Mouse (Mus musculus) limb, embryonic 11.5 days (tissue): ENCODE data around the gene Ccr4. TPM values are rescaled to one million over a fixed set of nuclear protein-coding genes. Genes with fewer than 3 reads are reported as not detected.

ENCODE experiments used
- ATAC-seq: fragments of 200-750 bp; cut with Nextera tagmentation; 2 replicates; pipeline ENCODE4 v1.8.0; 2017; ENCODE audit warnings: low read depth; ENCODE audit not compliant: insufficient number of reproducible peaks, low FRiP score, low TSS enrichment
- DNase-seq: peaks from one replicate; pipeline ENCODE4 v3.0.0-alpha.2; 2015; ENCODE audit warnings: low spot score
- H3K27ac ChIP-seq: fragments of 300-500 bp; sonication (generic); replicated peaks from 2 replicates; pipeline ENCODE4 v1.5.1; 2014; ENCODE audit warnings: low read depth, mild to moderate bottlenecking, low read length
- H3K27me3 ChIP-seq: fragments of 300-500 bp; sonication (generic); 2 replicates; pipeline ENCODE4 v1.6.1; 2014; ENCODE audit warnings: mild to moderate bottlenecking, low read length, mixed read lengths; ENCODE audit not compliant: control insufficient read depth, insufficient read depth
- H3K36me3 ChIP-seq: fragments of 300-500 bp; sonication (generic); 2 replicates; pipeline ENCODE4 v1.6.1; 2014; ENCODE audit warnings: mild to moderate bottlenecking, low read length, moderate library complexity, mixed read lengths; ENCODE audit not compliant: control insufficient read depth, insufficient read depth
- H3K4me1 ChIP-seq: fragments of 300-500 bp; sonication (generic); 2 replicates; pipeline ENCODE4 v1.6.1; 2014; ENCODE audit warnings: low read length, mixed read lengths; ENCODE audit not compliant: control insufficient read depth, insufficient read depth
- H3K4me2 ChIP-seq: fragments of 300-500 bp; sonication (generic); 2 replicates; pipeline ENCODE4 v1.6.1; 2014; ENCODE audit warnings: low read depth, mild to moderate bottlenecking, moderate library complexity; ENCODE audit not compliant: severe bottlenecking
- H3K4me3 ChIP-seq: fragments of 300-500 bp; sonication (generic); 2 replicates; pipeline ENCODE4 v1.5.1; 2014; ENCODE audit warnings: low read depth, low read length
- H3K9ac ChIP-seq: fragments of 300-500 bp; sonication (generic); 2 replicates; pipeline ENCODE4 v1.6.1; 2014; ENCODE audit warnings: mild to moderate bottlenecking, low read length
- H3K9me3 ChIP-seq: fragments of 300-500 bp; sonication (generic); 2 replicates; pipeline ENCODE4 v1.6.1; 2016; ENCODE audit warnings: low read length; ENCODE audit not compliant: control insufficient read depth
- WGBS: fragments of 180-500 bp; shearing (Covaris S2); extraction: QIAGEN DNeasy Blood & Tissue Kit; methylation state at CpG from one replicate; pipeline ENCODE4 v1.1.7; 2014; 5-methylcytosine and 5-hydroxymethylcytosine counted together
- polyA plus RNA-seq: library from polyadenylated mRNA; unstranded; fragments of >200 nt; fragmentation: Nextera tagmentation; extraction: Ambion mirVana; gene quantifications from 2 replicates; pipeline ENCODE4 v1.2.1, GENCODE M21; 2014

Ccr4 gene
- polyA plus RNA-seq: 0.07 and 0.08 TPM in 2 replicates

GRCm38 (mm10) chr9:114504816-114505215, at the start of gene Ccr4:
TSS of gene Ccr4 (minus strand) at chr9:114504916.
- H3K36me3 ChIP-seq: no peaks in the 10 kb centered on the region; the same call in 1 of the 2 replicates
- H3K27me3 ChIP-seq: no peaks in the 10 kb centered on the region
- 90% methylated on average over 9 of the region's 9 CpGs for WGBS
- H3K4me2 ChIP-seq: no peak within 1 kb of the TSS
- H3K9me3 ChIP-seq: no peaks in the 10 kb centered on the region
- ATAC-seq (no peak), DNase-seq (no peak)
- no peak within 1 kb of the TSS for H3K9ac ChIP-seq
- H3K27ac ChIP-seq: no peak within 1 kb of the TSS
- no peak within 1 kb of the TSS for H3K4me3 ChIP-seq
- no peaks in the 10 kb centered on the region for H3K4me1 ChIP-seq

GRCm38 (mm10) chr9:114553828-114554227, 49.1 kb upstream of the Ccr4 start:
- Histone ChIP-seq H3K9me3 (no peaks in the 10 kb centered on the region), H3K36me3 (no peaks in the 10 kb centered on the region), H3K9ac (no peak overlapping the region), H3K27me3 (no peaks in the 10 kb centered on the region), H3K4me3 (no peak overlapping the region), H3K4me1 (peaks cover 30% of the 10 kb centered on the region), H3K27ac (no peak overlapping the region), H3K4me2 (no peak overlapping the region)
- ATAC-seq (no peak), DNase-seq (no peak)

GRCm38 (mm10) chr9:114550033-114550432, 45.3 kb upstream of the Ccr4 start:
- H3K9ac ChIP-seq: no peak overlapping the region
- 35% methylated on average over 6 of the region's 6 CpGs for WGBS
- no peak overlapping the region for H3K4me3 ChIP-seq
- peaks cover 51% of the 10 kb centered on the region for H3K4me1 ChIP-seq
- no peaks in the 10 kb centered on the region for H3K36me3 ChIP-seq
- no peak overlapping the region for H3K27ac ChIP-seq
- no peaks in the 10 kb centered on the region for H3K27me3 ChIP-seq
- DNase-seq (no peak), ATAC-seq (no peak)
- no peaks in the 10 kb centered on the region for H3K9me3 ChIP-seq
- no peak overlapping the region for H3K4me2 ChIP-seq

DNA sequence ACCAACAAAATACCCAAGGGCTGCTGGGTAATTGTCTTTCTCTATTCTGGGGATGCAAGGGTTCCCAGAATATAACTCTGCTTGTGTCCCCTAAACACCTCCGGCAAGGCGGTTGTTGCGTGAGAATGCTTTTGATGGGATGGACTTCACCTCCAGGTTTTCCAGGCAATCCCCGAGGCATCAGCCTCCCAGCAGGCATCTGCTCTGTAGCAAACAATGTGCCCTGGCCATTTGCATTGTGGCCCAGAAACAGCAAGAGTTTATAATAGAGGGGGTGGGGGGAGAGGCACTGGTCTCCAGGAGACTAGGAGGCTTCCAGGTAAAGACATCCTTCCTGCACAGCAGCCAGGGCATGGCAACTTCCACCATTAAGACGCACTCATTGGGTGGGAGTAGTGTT, 44.4 kb upstream of the Ccr4 start:
- Histone ChIP-seq H3K4me1 (peaks cover 52% of the 10 kb centered on the region), H3K9me3 (no peaks in the 10 kb centered on the region), H3K4me3 (no peak overlapping the region), H3K27ac (no peak overlapping the region), H3K4me2 (peak overlapping the region; percentile 8; the same call in 1 of the 2 replicates), H3K9ac (no peak overlapping the region), H3K27me3 (no peaks in the 10 kb centered on the region), H3K36me3 (no peaks in the 10 kb centered on the region)
- no peak for ATAC-seq
- 12% methylated on average over 5 of the region's 5 CpGs for WGBS
- no peak for DNase-seq

GRCm38 (mm10) chr9:114548496-114548895, 43.8 kb upstream of the Ccr4 start:
- H3K36me3 ChIP-seq: no peaks in the 10 kb centered on the region
- peaks cover 58% of the 10 kb centered on the region for H3K4me1 ChIP-seq
- DNase-seq (no peak), ATAC-seq (no peak)
- H3K4me3 ChIP-seq: no peak overlapping the region
- peak overlapping the region; percentile 8; the same call in 1 of the 2 replicates for H3K4me2 ChIP-seq
- peak overlapping the region; percentile 37; the same call in 1 of the 2 replicates for H3K9ac ChIP-seq
- WGBS: 31% methylated on average over 4 of the region's 4 CpGs
- 0 out of 2 replicates have a peak overlapping the region, but pooled peaks have one; percentile 14 for H3K27ac ChIP-seq
- no peaks in the 10 kb centered on the region for H3K27me3 ChIP-seq
- no peaks in the 10 kb centered on the region for H3K9me3 ChIP-seq

DNA sequence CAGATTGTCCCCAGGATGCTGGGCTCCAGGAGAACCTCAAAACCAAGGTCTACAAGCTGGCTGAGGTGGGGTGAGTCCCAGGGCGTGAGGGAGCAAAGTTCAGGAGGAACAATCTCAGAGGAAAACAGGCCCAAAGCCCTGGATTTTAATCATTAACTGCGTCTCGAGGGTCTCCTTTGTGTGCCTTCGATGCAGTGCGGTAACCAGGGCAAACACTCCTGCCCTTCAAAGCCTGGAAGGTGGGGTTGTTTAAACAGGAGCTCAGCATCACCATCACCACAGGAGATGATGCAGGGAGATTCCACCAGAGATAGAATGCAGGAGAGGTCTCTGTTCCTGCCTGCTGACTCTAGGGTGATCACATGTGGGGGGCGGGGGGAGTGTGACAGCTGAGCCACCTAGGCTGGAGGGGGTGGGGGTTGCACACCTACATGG, 42.9 kb upstream of the Ccr4 start:
- no peaks in the 10 kb centered on the region for H3K36me3 ChIP-seq
- peaks cover 58% of the 10 kb centered on the region for H3K4me1 ChIP-seq
- H3K9me3 ChIP-seq: no peaks in the 10 kb centered on the region
- H3K4me3 ChIP-seq: no peak overlapping the region
- peak overlapping the region; percentile 47; the same call in 1 of the 2 replicates for H3K27ac ChIP-seq
- no peaks in the 10 kb centered on the region for H3K27me3 ChIP-seq
- ATAC-seq: no peak
- H3K4me2 ChIP-seq: 0 out of 2 replicates have a peak overlapping the region, but pooled peaks have one; percentile 8
- H3K9ac ChIP-seq: no peak overlapping the region
- 34% methylated on average over 6 of the region's 6 CpGs for WGBS
- no peak for DNase-seq

DNA sequence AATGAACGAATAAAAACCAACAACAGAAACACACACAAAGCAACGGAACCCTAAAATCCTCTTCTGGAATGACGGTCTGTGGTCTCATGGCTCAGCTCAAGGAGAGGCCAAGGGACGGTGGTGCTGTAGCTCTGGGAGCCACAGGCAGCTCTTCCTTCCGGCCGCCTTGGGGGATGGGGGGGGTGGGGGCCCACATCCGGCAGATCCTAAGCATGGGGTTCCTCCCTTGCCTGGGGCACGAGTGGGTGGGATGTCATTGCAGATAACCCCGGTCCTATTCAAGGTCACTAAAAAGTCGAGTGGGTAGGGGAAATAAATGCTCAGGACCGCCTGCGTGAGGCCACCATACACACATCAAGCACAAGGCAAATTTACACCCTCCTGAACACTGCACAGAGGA, 42.0 kb upstream of the Ccr4 start:
- Histone ChIP-seq H3K9me3 (no peaks in the 10 kb centered on the region), H3K9ac (no peak overlapping the region), H3K4me3 (no peak overlapping the region), H3K4me1 (peaks cover 58% of the 10 kb centered on the region), H3K4me2 (no peak overlapping the region), H3K27ac (no peak overlapping the region), H3K36me3 (no peaks in the 10 kb centered on the region), H3K27me3 (no peaks in the 10 kb centered on the region)
- WGBS: 63% methylated on average over 12 of the region's 12 CpGs
- no peak for ATAC-seq
- no peak for DNase-seq

GRCm38 (mm10) chr9:114544754-114545393, 40.2 kb upstream of the Ccr4 start:
- ATAC-seq (no peak), DNase-seq (no peak)
- Histone ChIP-seq H3K27ac (peak overlapping the region; percentile 71), H3K4me2 (peak overlapping the region; percentile 29; the same call in 1 of the 2 replicates), H3K27me3 (no peaks in the 10 kb centered on the region), H3K4me3 (no peak overlapping the region), H3K9ac (no peak overlapping the region), H3K36me3 (no peaks in the 10 kb centered on the region), H3K4me1 (peaks cover 61% of the 10 kb centered on the region), H3K9me3 (no peaks in the 10 kb centered on the region)
- 21% methylated on average over 9 of the region's 9 CpGs for WGBS
